Mouse (Mus musculus) liver, embryonic 11.5 days (tissue): ENCODE measurements around the gene Fkbp2. TPM values are rescaled to one million over a fixed set of nuclear protein-coding genes. Genes with fewer than 3 reads are reported as not detected.

Source experiments
- ATAC-seq: fragments of 200-750 bp; cut with Nextera tagmentation; replicated peaks from 2 replicates; pipeline ENCODE4 v1.8.0; 2017; ENCODE audit warnings: moderate number of reproducible peaks, mild to moderate bottlenecking, moderate TSS enrichment, moderate library complexity; ENCODE audit not compliant: low FRiP score
- DNase-seq: peaks from one replicate; pipeline ENCODE4 v3.0.0-alpha.2; 2017; ENCODE audit warnings: low spot score
- H3K27ac ChIP-seq: fragments of 300-500 bp; sonication (generic); 2 replicates; pipeline ENCODE4 v1.5.1; 2014; ENCODE audit warnings: mild to moderate bottlenecking, low read depth, low read length, control low read depth
- H3K27me3 ChIP-seq: fragments of 300-500 bp; sonication (generic); replicated peaks from 2 replicates; pipeline ENCODE4 v1.6.1; 2014; ENCODE audit warnings: low read length, mixed read lengths; ENCODE audit not compliant: control insufficient read depth, insufficient read depth
- H3K36me3 ChIP-seq: fragments of 300-500 bp; sonication (generic); 2 replicates; pipeline ENCODE4 v1.6.1; 2014; ENCODE audit warnings: mild to moderate bottlenecking, low read length, moderate library complexity, mixed read lengths; ENCODE audit not compliant: control insufficient read depth, insufficient read depth
- H3K4me1 ChIP-seq: fragments of 300-500 bp; sonication (generic); replicated peaks from 2 replicates; pipeline ENCODE4 v1.6.1; 2014; ENCODE audit warnings: low read length, mixed read lengths; ENCODE audit not compliant: control insufficient read depth, insufficient read depth
- H3K4me2 ChIP-seq: fragments of 300-500 bp; sonication (generic); 2 replicates; pipeline ENCODE4 v1.6.1; 2014; ENCODE audit warnings: mild to moderate bottlenecking, control low read depth, moderate library complexity
- H3K4me3 ChIP-seq: fragments of 300-500 bp; sonication (generic); 2 replicates; pipeline ENCODE4 v1.5.1; 2014; ENCODE audit warnings: low read depth, low read length, control low read depth
- H3K9ac ChIP-seq: fragments of 300-500 bp; sonication (generic); 2 replicates; pipeline ENCODE4 v1.6.1; 2014; ENCODE audit warnings: low read depth, low read length, control low read depth
- H3K9me3 ChIP-seq: fragments of 300-500 bp; sonication (generic); 2 replicates; pipeline ENCODE4 v1.6.1; 2016; ENCODE audit warnings: low read length, inconsistent platforms, mixed read lengths; ENCODE audit not compliant: control insufficient read depth
- WGBS: fragments of 180-500 bp; shearing (Covaris S2); extraction: QIAGEN DNeasy Blood & Tissue Kit; methylation state at CpG from one replicate; pipeline ENCODE4 v1.1.7; 2014; 5-methylcytosine and 5-hydroxymethylcytosine counted together
- polyA plus RNA-seq: library from polyadenylated mRNA; unstranded; fragments of >200 nt; fragmentation: Nextera tagmentation; extraction: Ambion mirVana; gene quantifications from 2 replicates; pipeline ENCODE4 v1.2.1, GENCODE M21; 2014

Gene Fkbp2
- polyA plus RNA-seq, 1 experiment from 2014 or later, result 124 TPM

- H3K4me1 ChIP-seq, result peaks cover 49% of the 10 kb centered on the region
- peak overlapping the region; percentile 76 for H3K9ac ChIP-seq
- H3K27me3 ChIP-seq, result no peaks in the 10 kb centered on the region
- ATAC-seq, result no peak
- no peak for DNase-seq
- H3K9me3 ChIP-seq, result no peaks in the 10 kb centered on the region
- H3K27ac ChIP-seq, result peak overlapping the region; percentile 32; the same call in 1 of the 2 replicates
- H3K4me2 ChIP-seq, result peak overlapping the region; percentile 92
- H3K36me3 ChIP-seq, result peaks cover 9% of the 10 kb centered on the region; the same call in 1 of the 2 replicates
- WGBS, result under 1% methylated on average over 20 of the region's 20 CpGs
- peak overlapping the region; percentile 75 for H3K4me3 ChIP-seq
Observed at GRCm38 (mm10) chr19:6969291-6969664, 11.0 kb downstream of the Fkbp2 start.

GRCm38 (mm10) chr19:6968491-6969271, 11.6 kb downstream of the Fkbp2 start:
- Histone ChIP-seq H3K9ac (peak overlapping the region; percentile 76), H3K4me3 (peak overlapping the region; percentile 75), H3K4me2 (peak overlapping the region; percentile 92), H3K27me3 (no peaks in the 10 kb centered on the region), H3K27ac (no peak overlapping the region), H3K36me3 (peaks cover 12% of the 10 kb centered on the region; the same call in 1 of the 2 replicates), H3K4me1 (peaks cover 44% of the 10 kb centered on the region), H3K9me3 (no peaks in the 10 kb centered on the region)
- DNase-seq (no peak), ATAC-seq (no peak)
- WGBS, result 9% methylated on average over 15 of the region's 15 CpGs

- Histone ChIP-seq H3K27me3 (no peaks in the 10 kb centered on the region), H3K36me3 (peaks cover 36% of the 10 kb centered on the region), H3K27ac (no peak overlapping the region), H3K9ac (no peak overlapping the region), H3K4me1 (peaks cover 13% of the 10 kb centered on the region), H3K4me3 (no peak overlapping the region), H3K9me3 (no peaks in the 10 kb centered on the region), H3K4me2 (no peak overlapping the region)
- WGBS, result 82% methylated on average over 10 of the region's 10 CpGs
- ATAC-seq (no peak), DNase-seq (no peak)
Observed at GRCm38 (mm10) chr19:6956461-6956860, 23.8 kb downstream of the Fkbp2 start.

- DNase-seq (no peak), ATAC-seq (no peak)
- Histone ChIP-seq H3K27me3 (no peaks in the 10 kb centered on the region), H3K9me3 (no peaks in the 10 kb centered on the region), H3K4me1 (peaks cover 14% of the 10 kb centered on the region), H3K36me3 (peaks cover 32% of the 10 kb centered on the region), H3K4me3 (no peak overlapping the region), H3K4me2 (no peak overlapping the region), H3K9ac (no peak overlapping the region), H3K27ac (no peak overlapping the region)
- WGBS, result 85% methylated on average over 7 of the region's 7 CpGs
Observed at GRCm38 (mm10) chr19:6955424-6955823, 24.9 kb downstream of the Fkbp2 start.

- Histone ChIP-seq H3K9ac (no peak overlapping the region), H3K27ac (no peak overlapping the region; the same call in 1 of the 2 replicates), H3K27me3 (no peaks in the 10 kb centered on the region), H3K9me3 (no peaks in the 10 kb centered on the region), H3K4me3 (no peak overlapping the region), H3K4me2 (no peak overlapping the region), H3K4me1 (peaks cover 27% of the 10 kb centered on the region), H3K36me3 (peaks cover 20% of the 10 kb centered on the region)
- no peak for ATAC-seq
- WGBS, result 72% methylated on average over 9 of the region's 9 CpGs
- no peak for DNase-seq
Observed at GRCm38 (mm10) chr19:6954046-6954445, 26.3 kb downstream of the Fkbp2 start.

- Histone ChIP-seq H3K27ac (peak overlapping the region; percentile 98), H3K4me1 (peaks cover 27% of the 10 kb centered on the region), H3K36me3 (peaks cover 16% of the 10 kb centered on the region), H3K9me3 (no peaks in the 10 kb centered on the region), H3K9ac (peak overlapping the region; percentile 89), H3K4me2 (peak overlapping the region; percentile 98), H3K27me3 (no peaks in the 10 kb centered on the region), H3K4me3 (peak overlapping the region; percentile 64)
- ATAC-seq, result no peak
- 4% methylated on average over 3 of the region's 3 CpGs for WGBS
- DNase-seq, result no peak
Observed at GRCm38 (mm10) chr19:6952712-6953037, 27.6 kb downstream of the Fkbp2 start.

GRCm38 (mm10) chr19:6951994-6952711, 28.1 kb downstream of the Fkbp2 start:
- Histone ChIP-seq H3K4me3 (peak overlapping the region; percentile 64), H3K9me3 (no peaks in the 10 kb centered on the region), H3K4me1 (peaks cover 27% of the 10 kb centered on the region), H3K9ac (peak overlapping the region; percentile 89), H3K4me2 (peak overlapping the region; percentile 98), H3K27me3 (no peaks in the 10 kb centered on the region), H3K27ac (peak overlapping the region; percentile 98), H3K36me3 (peaks cover 15% of the 10 kb centered on the region)
- ATAC-seq, result peak; percentile 51
- WGBS, result 2% methylated on average over 31 of the region's 31 CpGs
- peak; percentile 77 for DNase-seq

- H3K27me3 ChIP-seq, result no peaks in the 10 kb centered on the region
- H3K4me3 ChIP-seq, result peak overlapping the region; percentile 64
- peaks cover 10% of the 10 kb centered on the region; the same call in 1 of the 2 replicates for H3K36me3 ChIP-seq
- H3K9me3 ChIP-seq, result no peaks in the 10 kb centered on the region
- ATAC-seq (peak; percentile 73), DNase-seq (peak; percentile 87)
- peaks cover 27% of the 10 kb centered on the region for H3K4me1 ChIP-seq
- H3K4me2 ChIP-seq, result peak overlapping the region; percentile 98
- H3K27ac ChIP-seq, result peak overlapping the region; percentile 98
- peak overlapping the region; percentile 89 for H3K9ac ChIP-seq
- 0% methylated on average over 35 of the region's 35 CpGs for WGBS
Observed at GRCm38 (mm10) chr19:6951381-6951968, 28.8 kb downstream of the Fkbp2 start.
